Mouse (Mus musculus) activated CD4-positive, CD25-positive, alpha-beta regulatory T cell, adult 4 months (primary cell): Measurements from ENCODE around the gene Klk8. TPM values are rescaled to one million over a fixed set of nuclear protein-coding genes. Genes with fewer than 3 reads are reported as not detected.
A peak's percentile ranks its signal among the peaks of the same experiment; 100 is the strongest.

ENCODE experiments used
- ATAC-seq: one replicate; pipeline ENCODE4 v1.8.0; 2017
- polyA plus RNA-seq, 2 experiments: library from polyadenylated mRNA; unstranded; fragments of 100-300 nt; shearing (Covaris generic); gene quantifications; one replicate each; pipeline ENCODE4 v1.2.1; 2017

Klk8 gene
- polyA plus RNA-seq, 2 experiments from 2014 or later, result 179 to 197 TPM

DNA sequence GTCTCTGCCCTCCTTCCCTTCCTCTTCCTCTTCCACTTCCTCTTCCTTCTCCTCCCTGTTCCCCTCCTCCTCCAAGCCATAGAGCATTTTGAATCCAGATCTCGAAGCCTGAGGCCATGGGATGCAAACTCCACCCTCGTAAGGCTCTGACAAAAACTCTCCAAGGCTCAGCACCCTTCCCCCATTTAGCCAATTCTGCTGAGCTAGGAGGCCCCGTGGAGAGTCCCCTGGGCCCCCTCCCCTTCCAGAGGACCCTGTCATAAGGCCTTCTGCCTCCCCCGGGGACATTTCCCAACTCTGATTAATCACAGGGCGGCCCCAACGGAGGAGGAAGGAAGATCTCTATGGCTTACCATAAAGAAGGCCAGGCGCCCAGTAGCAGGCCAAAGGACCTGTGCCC, 5.8 kb upstream of the Klk8 start, which contains the start of gene Klk9:
TSS of gene Klk9 (plus strand) at position 301 of the 400 bp plus-strand sequence.
- no peak for ATAC-seq

DNA sequence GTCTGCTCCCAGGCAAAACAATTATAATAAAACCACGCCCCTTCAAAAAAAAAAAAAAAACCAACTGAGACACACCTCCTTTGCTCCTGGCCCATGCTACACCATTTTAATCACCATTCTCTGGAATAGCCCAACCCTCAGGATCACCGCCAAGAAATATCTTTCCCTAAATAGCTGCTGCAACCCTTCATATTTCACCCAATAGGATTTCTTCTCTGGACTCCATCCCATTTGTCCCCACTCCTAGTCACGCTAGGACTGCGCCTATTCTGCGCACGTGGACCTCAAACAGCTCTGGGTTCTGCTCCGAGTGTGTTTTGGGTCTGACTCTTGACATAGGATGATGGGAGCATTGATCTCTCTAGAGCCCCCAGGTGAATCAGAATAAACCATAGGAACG, 1.0 kb upstream of the Klk8 start:
- ATAC-seq, result no peak

DNA sequence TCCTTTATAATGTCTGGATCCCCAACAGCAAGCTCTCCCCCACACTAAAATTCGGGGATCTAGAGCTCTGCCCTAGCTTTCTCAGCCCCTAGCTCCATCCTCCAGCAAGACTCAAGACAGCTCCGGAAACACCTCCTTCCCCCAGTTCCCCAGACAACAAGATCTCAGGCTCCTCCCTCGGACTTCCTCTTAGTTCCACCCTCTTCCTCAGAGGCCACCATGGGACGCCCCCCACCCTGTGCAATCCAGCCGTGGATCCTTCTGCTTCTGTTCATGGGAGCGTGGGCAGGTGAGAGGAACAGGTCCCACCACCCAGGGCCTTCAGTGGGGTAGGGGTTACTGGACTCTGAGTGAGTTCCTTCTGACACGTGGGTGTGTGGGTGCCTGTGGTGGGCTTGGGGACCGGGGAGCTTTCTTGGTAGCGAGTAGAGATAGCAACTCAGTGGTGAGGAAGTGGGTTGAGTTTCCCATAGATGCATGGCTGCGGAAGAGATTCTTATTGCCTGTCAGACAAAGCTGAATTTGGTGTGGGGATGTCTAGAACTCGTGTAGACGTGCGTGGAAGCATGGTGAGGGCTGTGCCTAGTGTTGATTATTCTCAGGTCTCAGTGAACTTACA, 576 bp downstream of the Klk8 start:
- peak; percentile 73 for ATAC-seq

DNA sequence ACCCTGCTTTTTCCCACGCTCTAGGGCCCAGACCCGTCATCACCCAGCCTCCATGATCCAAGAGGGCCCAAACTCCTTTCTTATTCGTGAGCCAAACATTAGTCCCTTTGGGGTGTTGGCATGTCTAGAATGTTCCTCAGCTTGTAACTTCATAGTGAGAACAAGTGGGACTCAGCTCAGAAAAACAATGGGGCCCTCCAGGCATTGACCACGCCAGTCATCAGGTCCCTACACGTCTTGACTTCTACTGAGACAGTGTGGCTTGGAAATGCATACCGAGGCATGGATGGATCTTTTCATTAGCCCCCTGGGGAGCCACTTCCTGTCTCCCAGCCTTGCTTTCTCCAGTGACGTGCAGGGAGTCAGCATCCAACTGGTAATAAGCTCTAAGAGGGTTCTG, 2.5 kb downstream of the Klk8 start:
- ATAC-seq, result no peak

DNA sequence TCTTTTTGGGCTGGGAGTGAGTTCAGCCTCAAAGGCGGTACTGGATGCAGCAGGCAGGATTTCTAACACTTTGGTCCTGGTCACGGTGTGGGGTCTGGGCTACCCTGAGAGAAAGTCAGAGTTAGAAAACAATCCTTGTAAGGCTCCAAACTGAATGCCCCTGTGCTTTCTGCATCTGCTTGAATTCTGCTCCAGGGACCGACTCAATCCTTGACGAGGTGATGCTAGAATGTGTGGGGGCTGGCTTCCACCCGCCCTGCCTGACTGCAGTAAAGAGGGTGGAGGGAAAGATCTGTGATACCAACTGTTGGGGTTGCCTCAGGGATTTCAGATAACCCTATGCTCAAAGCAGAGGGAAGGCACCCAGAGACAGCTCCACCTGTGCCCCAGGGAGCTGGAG, 13.6 kb downstream of the Klk8 start, which contains the start of gene Klk7:
TSS of gene Klk7 (plus strand) at position 301 of the 400 bp plus-strand sequence.
- no peak for ATAC-seq

DNA sequence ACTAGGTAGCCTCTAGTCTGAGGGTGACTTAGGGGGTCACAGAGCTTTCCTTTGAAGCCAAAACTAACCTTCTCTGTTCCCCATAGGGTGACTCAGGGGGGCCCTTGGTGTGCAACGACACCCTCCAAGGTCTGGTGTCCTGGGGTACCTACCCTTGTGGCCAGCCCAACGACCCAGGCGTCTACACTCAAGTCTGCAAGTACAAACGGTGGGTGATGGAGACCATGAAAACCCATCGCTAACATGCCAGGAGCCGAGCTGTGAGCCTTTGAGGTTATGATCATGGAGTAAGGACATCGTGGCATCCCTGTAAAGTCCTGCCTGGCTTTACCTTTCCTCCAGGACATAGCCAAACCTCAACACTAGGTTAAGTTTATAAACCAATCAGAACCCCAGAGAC, 17.8 kb downstream of the Klk8 start:
- no peak for ATAC-seq

DNA sequence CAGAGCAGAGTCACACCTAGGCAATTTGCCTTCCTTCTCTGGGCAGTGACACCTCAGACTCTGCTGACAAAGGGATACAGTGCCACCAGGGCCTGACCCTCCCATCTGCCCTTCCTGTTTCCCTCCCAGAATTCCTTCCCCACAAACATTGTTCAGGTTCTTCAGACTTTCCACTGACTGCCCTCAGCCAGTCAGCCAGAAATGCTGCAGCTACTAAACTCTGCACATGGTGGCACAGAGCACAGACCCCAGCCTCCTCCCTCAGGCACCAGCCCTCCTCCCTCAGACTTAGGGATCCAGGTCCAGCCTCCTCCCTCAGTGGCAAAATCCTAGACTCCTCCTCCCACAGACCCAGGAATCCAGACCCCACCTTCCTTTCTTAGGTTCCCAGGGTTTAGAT, 19.4 kb downstream of the Klk8 start:
- no peak for ATAC-seq

DNA sequence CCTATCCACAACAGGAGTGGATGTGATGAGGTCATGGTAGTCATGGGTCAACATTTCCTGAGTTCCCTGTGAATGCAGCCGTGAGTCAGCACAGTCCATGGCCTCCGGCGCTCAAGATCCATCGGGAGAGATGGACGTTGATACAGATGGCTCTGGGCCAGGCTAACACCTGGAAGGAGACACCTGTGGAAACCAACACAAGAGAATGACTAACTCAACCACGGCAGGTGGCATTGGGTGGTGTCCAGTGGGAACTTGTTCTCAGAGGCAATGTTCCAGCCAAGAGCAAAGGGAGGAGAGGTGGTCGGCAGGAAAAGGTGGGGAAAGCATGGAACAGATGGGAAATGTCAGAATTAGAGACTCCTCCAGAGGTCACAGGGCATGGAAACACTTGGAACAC, 24.2 kb downstream of the Klk8 start:
- no peak for ATAC-seq

DNA sequence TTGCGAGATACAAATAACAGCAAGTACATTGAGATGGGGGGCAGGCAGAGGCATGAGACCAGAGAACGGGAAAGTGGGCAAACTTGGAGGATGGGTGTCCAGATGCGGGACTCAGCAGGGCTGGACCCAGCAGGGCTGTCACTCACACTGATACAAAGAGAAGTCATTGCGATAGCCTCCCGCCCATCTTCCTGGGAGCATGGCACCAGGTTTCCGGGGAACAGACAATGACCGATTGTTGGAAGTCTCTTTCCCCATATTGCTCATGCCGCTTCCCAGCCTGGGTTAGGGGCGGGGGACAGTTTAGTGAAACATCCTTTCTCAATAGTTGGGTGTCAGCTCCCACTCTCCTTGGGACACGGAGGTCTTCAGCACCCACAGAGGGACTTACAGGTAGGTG, 26.8 kb downstream of the Klk8 start, which contains the start of gene Klk6:
TSS of gene Klk6 (plus strand) at position 301 of the 400 bp plus-strand sequence.
- ATAC-seq, result no peak

DNA sequence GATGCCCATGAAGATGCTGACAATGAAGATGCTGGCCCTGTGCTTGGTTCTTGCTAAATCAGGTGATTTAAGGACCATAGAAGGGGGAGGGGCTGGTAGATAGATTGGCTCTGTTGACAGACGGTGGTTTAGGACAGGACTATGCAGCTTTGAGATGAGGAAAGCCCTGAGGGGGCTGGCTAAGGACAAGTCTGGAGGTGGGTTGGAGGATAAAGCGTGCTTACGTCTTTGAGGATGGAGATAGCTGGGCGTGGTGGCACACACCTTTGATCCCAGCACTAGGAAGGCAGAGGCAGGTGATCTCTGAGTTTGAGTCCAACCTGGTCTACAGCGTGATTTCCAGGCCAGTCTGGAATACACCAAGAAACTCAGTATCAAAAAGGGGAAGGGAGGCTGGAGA, 28.7 kb downstream of the Klk8 start:
- no peak for ATAC-seq

DNA sequence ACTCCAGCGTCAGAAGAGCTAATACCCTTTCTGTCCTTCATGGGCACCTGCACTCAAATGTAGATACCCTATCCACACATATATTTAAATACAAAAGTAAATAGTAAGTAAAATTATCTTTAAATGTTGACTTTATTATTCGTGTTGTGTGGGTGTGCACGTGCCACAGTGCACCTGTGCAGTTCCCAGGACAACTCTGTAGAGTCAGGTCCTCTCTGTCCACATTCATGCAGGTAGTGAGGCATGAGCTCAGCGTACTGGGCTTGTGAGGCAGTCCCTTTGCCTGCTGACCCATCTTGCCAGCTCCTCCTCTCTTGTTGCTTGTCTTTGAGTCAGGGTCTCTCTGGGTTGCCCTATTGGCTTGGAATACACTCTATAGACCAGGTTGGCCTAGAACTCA, 30.3 kb downstream of the Klk8 start:
- no peak for ATAC-seq

DNA sequence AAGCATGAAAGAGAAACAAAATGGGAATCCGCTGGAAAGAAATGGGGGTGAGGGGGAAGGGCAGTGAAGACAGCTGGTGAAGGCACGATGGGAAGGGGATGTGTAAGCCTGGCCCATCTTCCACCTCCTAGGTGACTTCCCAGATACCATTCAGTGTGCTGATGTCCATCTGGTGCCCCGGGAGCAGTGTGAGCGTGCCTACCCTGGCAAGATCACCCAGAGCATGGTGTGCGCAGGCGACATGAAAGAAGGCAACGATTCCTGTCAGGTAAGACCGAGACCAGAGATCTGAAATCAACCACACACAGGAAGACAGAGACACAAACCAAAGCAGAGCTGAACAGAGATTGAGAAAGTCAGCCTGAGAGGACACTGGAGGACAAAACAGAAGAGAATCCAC, 31.6 kb downstream of the Klk8 start:
- no peak for ATAC-seq

DNA sequence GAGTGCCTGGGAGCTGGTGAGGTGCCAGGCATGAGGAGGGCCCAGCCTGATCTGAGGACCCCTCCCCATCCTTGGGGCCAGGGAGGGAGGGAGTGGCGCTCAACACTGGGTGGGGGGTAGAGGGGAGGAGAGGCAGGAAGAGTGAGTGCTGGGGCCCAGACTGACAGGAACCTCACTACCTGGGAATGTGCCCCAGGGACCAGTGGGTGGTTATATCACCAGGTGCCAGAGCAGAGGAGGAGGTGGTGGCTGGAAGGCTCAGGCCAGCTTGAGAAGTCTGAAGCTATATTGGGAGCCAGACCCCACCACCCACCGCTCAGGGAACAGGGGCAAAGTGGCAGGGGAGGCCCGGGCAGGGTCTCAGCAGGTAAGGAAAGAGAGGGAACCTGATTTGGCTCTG, 44.3 kb downstream of the Klk8 start, which contains the start of gene Klk5:
TSS of gene Klk5 (plus strand) at position 271 of the 400 bp plus-strand sequence.
- ATAC-seq, result no peak

DNA sequence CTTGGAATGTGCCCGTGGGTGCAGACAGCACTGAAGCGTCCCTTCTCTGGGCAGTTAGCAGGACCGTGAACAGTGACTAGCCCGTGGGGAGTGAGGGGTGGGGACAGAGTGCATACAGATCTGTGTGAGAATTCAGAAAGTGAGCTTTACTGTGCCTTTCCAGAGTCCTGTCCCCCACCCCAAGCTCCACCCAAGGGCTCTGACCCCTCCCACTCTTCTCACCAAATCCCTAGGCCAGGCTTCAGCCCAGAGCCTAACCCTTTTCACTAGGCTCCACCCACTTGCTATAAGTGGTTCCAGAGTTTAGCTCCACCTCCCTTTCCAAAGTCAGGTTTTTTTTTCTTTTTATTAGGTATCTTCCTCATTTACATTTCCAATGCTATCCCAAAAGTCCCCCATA, 46.4 kb downstream of the Klk8 start:
- no peak for ATAC-seq

DNA sequence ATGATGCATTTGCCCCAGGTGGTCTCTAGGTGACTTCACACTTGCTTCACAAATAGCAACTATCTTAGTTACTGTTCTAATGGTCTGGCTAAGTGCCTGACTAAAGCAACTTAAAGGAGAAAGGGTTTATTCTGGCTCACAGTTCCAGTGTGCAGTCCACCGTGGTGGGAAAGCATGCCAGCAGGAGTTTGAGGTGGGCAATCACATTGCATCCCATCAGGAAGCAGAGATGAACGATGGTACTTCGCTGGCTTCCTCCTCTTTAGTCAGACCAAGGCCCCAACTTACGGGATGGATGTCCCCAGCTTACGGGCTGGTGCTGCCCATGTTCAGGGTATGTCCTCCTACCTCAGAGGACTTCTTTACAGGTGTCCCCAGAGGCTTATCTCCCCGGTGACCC, 54.2 kb downstream of the Klk8 start:
- ATAC-seq, result no peak

Other genes with a start within 250 kb of the Klk8 start
- 1 to 10 TPM; 3.2 to 3.4 TPM for gene Zfp658, start 235.3 kb upstream of the Klk8 start, polyA plus RNA-seq
- 10 to 100 TPM in 1 of 2 experiments, 1 to 10 TPM in 1; 9.4 to 10.9 TPM for gene Zfp719, start 218.0 kb upstream of the Klk8 start, polyA plus RNA-seq
- gene Zfp819, start 190.4 kb upstream of the Klk8 start, polyA plus RNA-seq, result under 1 TPM in 1 of 2 experiments, not detected in 1; 0.20 TPM
- not detected for gene Ceacam18, start 162.9 kb upstream of the Klk8 start, polyA plus RNA-seq
- gene Siglece, start 137.4 kb upstream of the Klk8 start, polyA plus RNA-seq, result under 1 TPM in 1 of 2 experiments, not detected in 1; 0.34 TPM
- gene Ctu1, start 125.6 kb upstream of the Klk8 start, polyA plus RNA-seq, result 1 to 10 TPM; 1.2 to 1.3 TPM
- not detected for gene Klk14, start 107.2 kb upstream of the Klk8 start, polyA plus RNA-seq
- gene Klk13, start 85.0 kb upstream of the Klk8 start, polyA plus RNA-seq, result not detected
- gene Klk12, start 28.7 kb upstream of the Klk8 start, polyA plus RNA-seq, result not detected
- gene Klk11, start 23.0 kb upstream of the Klk8 start, polyA plus RNA-seq, result under 1 TPM in 1 of 2 experiments, not detected in 1; 0.36 TPM
- under 1 TPM in 1 of 2 experiments, not detected in 1; 0.32 TPM for gene Klk10, start 16.5 kb upstream of the Klk8 start, polyA plus RNA-seq
- not detected for gene Klk9, start 5.7 kb upstream of the Klk8 start, polyA plus RNA-seq
- not detected for gene Klk7, start 13.7 kb downstream of the Klk8 start, polyA plus RNA-seq
- gene Klk6, start 26.9 kb downstream of the Klk8 start, polyA plus RNA-seq, result not detected
- gene Klk5, start 44.4 kb downstream of the Klk8 start, polyA plus RNA-seq, result not detected
- not detected for gene Klk4, start 83.6 kb downstream of the Klk8 start, polyA plus RNA-seq
- not detected for gene Klk15, start 136.2 kb downstream of the Klk8 start, polyA plus RNA-seq
- not detected for gene Klk1b8, start 153.1 kb downstream of the Klk8 start, polyA plus RNA-seq
- gene Klk1b1, start 169.2 kb downstream of the Klk8 start, polyA plus RNA-seq, result not detected
- not detected for gene Klk1b9, start 178.5 kb downstream of the Klk8 start, polyA plus RNA-seq
- gene Klk1b11, start 198.3 kb downstream of the Klk8 start, polyA plus RNA-seq, result not detected
- not detected for gene Klk1b26, start 214.6 kb downstream of the Klk8 start, polyA plus RNA-seq